Mouse (Mus musculus): ENCODE results near the gene Ccl21a.
"Not testable (repeated sequence)": the region's sequence is repeated elsewhere in the genome, so short reads cannot be mapped to it uniquely, and the experiment has no call there.

Gene Ccl21a

DNA sequence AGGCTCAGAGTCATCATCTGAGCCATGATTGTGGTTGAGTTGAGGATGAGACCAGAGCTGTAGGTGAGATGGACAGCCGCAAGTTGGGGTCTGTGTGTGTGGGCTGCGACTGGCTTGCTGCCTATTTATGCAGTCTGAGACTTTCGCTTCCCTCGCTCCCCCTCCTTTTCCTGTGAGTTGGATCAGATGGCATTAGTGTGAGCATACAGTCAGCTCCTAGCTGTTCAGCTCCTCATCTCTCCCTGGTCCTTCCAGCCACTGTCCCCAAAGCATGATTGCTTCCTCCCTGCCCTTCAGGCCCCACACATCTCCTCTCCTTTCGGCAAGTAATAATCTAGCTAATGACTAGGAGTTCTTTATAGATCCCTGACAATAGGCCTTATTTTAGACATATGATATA is at the start of gene Ccl21a:
Gene Ccl21a, minus strand, starts transcription at position 101 of the 400 bp plus-strand sequence.
- not testable (repeated sequence) for DNase-seq

- not testable (repeated sequence) for DNase-seq
Observed at GRCm38 (mm10) chr4:42756477-42756876, 17.3 kb downstream of the Ccl21a start, which contains the start of gene Ccl19. Gene Ccl19 (minus strand): TSS chr4:42756577.

GRCm38 (mm10) chr4:42735245-42735644 is 38.5 kb downstream of the Ccl21a start, which contains the start of gene 4930578G10Rik:
Gene 4930578G10Rik (plus strand): TSS chr4:42735545.
- not testable (repeated sequence) for DNase-seq

All from liver (tissue).